Mouse (Mus musculus) frontal cortex, postnatal 14 days (tissue): ENCODE data around the gene Myadml2.

ENCODE experiments used
- DNase-seq, 2 experiments: peaks; one replicate each; pipeline ENCODE4 v3.0.0; 2022; ENCODE audit warnings: low spot score in 2 of 2

Gene Myadml2

DNA sequence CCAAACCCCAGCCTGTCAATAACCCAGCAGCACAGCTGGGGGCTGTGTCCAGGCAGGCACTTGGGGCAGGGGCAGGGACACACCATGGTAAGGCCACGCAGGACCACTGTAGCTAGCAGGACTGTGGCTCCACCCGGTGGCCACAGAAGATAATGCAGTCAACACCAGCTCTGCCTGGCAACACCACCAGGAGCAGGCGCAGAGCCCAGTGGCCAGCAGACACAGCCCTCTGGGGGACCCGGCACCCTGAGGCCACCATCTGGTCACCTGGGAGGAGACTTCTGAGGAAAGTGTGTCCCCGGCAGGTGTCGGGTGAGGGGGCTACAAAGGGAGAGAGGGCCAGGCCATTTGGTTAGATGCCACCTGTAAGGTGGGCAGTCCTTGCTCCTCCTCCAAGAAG is 35.2 kb downstream of the Myadml2 start:
- peak in 1 of 2 experiments; percentile 56 for DNase-seq

DNA sequence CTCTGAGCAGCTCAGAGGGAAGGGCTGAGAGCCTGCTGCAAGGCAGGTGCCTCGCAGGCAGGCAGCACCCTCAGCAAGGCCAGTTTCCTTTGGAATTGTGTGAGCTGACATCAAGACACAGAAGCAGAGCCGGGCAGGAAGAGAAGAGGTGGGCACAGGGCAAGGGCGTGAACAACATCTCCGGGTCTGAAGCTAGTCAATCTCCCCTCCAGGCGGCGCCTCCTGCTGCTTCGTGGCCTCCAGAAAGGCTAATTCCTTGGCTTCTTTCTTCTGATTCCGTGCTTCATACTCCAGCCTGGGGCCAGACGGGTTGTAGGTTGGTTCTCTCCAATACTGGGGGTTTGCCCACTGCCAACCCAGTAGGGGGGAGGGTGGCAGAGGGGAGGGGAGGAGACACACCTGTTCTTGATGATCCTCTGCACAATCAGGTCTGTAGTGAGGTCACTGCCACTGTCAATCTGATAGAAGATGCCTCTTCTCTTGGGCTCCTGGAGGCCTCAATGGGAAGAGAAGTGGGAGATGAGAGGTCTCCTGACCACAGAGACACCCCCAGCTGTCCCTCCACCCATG is 37.4 kb downstream of the Myadml2 start:
- DNase-seq, result no peak

DNA sequence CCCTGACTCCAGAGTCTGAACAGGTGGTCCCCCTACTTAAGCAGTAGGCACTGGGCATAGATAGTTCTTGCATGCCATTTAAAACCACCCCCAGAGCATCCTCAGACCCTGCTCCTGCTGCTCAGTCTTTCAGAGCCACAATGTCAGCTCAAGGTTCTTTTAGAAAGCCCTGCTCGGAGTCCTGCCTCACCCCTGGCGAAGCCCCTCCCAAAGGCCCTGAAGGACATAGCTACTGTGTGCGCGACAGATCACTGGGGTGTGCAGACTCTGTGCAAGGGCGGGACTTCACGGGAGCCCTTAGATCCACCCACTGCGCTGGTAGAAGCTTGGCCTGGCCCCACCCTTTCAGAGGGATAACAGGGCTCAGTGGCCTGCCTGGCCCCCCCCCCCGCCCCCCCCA is 38.7 kb downstream of the Myadml2 start:
- no peak for DNase-seq

DNA sequence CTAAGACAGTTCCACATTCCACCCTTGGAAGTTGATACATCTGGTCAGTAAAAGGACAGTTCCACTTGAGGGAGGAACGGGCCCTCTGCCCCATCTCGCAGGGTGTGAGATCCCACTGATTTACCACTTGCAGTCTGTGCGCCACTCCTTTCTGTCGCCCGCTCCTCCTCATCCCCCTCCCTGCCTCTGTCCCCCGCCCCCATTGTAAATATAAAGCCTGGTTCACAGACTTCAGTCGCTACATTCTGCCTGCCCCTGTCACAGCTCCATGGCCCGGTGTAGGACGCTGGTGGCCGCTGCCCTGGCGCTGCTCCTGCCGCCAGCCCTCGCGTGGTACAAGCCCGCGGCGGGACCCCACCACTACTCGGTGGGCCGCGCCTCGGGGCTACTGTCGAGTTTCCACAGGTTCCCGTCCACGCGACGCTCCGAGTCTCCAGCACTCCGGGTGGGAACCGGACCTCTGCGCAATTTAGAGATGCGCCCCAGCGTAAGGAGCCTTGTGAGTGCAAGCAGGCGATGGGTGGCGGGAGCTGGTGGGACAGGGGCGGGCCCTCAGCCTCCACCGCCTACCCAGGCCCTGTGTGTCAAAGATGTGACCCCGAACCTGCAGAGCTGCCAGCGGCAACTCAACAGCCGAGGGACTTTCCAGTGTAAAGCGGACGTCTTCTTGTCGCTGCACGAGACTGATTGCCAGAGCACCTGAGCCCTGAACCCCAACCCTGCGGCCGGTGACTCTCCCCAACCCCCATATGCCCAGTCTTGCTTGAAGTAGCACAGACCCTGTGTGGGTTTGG is 39.5 kb downstream of the Myadml2 start, which contains the start of gene Npb:
Gene Npb, plus strand, starts transcription at position 237 of the 794 bp plus-strand sequence.
- DNase-seq, result no peak

DNA sequence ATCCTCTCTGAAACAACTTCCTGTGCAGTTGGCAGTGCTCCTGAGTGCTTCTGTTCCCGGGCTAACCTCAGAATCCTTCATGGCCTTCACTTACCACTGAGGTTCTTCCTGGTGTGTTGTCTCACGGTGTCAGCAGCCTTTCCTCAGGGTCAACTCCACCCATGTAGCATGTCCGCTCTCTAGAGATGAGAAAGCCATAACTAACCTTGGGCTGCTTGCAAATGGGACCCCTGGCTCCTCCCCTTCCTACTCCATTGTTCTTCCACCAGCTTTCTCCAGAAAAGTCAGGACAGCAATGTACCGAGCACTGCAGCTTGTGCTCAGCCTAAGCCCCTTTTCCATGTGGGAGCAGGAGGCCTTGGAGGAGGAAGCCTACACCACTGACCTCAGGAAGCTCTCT is 41.2 kb downstream of the Myadml2 start:
- DNase-seq, result no peak

DNA sequence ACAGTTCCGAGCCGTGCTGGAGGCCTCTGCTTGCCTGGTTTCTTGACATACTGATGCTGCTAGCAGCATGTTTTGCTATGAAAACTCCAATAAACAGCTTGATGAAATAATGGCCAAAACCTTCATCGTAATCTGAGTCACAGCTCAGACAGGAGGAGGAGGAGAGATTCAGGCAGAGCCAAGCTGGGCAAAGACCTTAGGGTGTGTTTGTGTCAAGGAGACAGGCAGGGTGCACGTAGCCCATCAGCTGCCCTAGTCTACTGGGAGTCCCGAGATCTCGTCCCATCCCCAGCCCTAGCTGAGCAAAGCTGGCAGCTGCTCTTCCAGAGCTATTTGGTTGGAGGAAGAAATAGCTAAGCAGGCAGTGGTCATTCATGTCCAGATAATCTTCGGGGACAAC is 42.3 kb downstream of the Myadml2 start:
- no peak for DNase-seq

DNA sequence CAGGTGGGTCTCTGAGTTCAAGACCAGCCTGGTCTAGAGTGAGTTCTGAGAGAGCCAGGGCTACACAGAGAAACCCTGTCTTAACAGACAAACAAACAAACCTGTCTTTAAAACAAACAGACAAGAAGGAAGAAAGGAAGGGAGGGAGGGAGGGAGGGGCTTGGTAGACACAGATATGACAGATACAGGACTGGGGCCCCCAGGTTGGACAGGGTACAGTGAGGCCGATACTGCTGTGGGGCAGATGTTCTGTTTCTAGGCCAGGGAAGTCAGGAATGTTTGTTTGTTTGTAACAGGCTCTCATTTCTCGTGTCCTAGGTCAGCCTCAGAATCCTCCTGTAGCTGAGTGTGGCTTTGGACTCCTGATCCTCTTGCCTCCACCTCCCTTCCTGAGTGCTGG is 44.4 kb downstream of the Myadml2 start:
- no peak for DNase-seq

DNA sequence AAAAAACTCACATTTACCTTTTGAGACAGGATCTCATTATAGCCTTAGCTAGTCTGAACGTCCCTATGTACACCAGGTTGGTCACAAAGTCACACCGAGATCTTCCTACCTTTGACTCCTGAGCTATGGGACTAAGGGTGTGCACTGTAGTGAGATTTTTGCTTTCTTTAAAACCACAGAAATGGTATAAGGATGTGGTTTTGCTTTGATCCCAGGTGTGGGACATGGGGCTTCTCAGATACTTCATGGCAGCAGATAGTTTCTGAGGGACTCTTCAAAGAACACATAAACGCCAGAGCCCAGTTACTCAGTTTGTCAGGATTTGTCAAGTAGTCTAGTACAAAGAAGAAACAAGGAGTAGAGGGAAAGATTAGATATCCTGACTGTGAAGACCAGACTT is 47.2 kb downstream of the Myadml2 start:
- DNase-seq, result no peak

DNA sequence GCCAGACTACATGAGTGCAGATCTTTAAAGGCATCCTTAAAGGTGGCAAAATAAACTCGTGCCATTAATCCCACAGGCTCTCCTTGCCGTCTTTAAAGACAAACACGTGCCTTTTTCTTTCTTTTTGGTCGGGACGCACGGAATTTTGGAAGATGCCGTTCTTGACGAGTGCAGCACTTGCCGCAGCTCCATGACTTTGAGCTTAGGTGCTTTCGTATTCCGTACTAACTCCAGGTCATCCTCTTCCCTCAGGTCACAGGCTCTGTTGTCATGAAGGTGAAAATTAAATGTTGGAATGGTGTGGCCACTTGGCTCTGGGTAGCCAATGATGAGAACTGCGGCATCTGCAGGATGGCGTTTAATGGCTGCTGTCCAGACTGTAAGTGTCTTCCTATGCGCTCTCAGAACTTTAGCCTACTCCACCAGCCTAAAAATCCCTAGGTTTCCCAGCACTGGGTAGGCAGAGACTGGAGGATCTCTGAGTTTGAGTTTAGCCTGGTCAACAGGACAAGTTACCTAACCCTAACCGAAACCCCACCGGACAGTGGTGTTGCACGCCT is 48.9 kb downstream of the Myadml2 start:
- no peak for DNase-seq

DNA sequence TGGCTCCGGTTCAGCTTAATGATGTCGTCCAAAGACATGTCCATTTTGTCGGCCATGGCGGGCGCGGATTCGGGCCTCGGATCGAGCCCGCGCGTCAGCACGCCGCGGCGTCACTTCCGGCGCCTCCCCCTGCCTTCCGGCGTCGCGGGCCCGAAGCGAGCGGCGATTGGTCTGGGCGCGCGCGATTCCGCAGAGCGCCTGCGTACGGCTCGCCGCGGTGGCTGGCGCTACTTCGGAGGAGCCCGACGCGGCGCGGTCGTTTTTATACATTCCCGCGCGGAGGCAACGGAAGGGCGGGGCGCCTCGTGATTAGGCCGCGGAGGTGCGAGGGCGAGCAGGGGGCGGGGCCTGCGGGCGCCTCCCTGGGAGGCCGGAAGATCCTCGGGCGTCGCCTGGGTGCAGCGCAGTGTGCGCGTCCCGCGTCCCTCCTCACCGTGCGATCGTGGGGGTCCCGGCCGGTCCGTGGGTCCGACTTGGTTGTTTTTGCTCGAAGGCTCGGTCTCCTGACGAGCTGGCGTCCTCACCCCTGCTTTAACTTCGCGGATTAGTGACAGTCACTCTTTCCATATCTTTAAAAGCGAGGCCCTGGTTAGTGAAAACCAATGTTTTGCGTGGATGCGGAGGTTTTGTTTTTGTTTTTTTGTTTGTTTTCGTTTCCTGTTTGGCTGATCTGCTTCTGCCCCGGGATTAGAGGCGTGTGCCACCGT is 49.5 kb downstream of the Myadml2 start, which contains the start of the genes Alyref and Anapc11:
Gene Alyref, minus strand, starts transcription at position 83 of the 707 bp plus-strand sequence.
Gene Anapc11, plus strand, starts transcription at position 139 of the 707 bp plus-strand sequence.
- DNase-seq, result peak; percentile 82 to 88

DNA sequence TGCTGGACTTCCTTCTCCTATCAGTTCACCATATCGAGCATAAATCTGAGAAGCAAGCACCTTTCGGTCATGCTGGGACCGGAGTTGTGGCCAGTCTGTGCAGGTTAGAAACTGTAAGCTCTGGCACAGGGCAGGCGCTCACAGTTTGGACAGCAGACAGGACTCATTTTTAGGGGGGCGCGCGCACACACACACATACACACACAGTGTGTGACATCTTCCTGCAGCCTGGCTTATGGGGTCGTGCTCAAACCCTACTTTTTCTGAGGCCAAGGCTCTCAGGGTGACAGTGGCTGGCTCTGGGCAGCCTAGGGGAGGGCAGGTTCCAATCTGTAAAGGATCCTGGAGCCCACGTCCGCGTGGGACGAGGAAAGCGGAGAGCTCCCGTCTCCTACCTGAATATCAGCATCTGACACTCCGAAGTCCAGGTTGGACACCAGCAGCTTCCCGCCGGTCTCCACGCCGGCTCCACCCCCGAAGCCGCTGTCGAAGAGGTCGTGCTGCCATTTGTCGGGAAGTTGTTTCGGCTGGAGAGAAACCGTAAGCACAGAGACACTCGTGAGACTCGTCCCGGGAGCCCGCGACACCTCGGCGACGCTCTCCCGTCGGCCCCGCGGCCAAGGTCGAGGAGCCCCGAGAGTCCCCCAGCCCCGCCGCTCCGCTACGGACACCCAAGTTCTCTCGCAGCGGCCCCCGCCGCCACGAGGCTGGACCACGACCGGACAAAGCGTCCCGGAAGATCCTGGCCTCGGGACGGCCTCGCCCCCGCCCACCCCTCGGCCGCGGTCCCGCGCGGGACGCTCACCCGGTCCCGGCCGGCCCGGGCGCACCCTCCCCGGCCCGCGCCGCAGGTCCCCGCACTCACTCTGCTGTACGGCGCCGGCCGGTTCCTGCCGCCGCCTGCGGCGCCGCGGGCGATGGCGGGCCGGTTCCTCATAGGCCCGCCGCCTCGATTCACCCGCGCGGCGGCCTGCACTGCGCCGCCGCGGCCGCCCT is 50.4 kb downstream of the Myadml2 start:
- no peak for DNase-seq
